Mouse (Mus musculus) CH12.LX (cell line): Measurements from ENCODE around the gene Itpr1. TPM values are rescaled to one million over a fixed set of nuclear protein-coding genes. Genes with fewer than 3 reads are reported as not detected.
A peak's percentile ranks its signal among the peaks of the same experiment; 100 is the strongest.

Source experiments
- DNase-seq: peaks from one replicate; pipeline ENCODE4 v3.0.0-alpha.2; 2013; ENCODE audit errors: extremely low read depth
- H3K27ac ChIP-seq: 2 replicates; pipeline ENCODE4 v1.5.1; 2012; ENCODE audit warnings: low read depth, mild to moderate bottlenecking, control low read depth, moderate library complexity; ENCODE audit not compliant: insufficient read depth
- H3K27me3 ChIP-seq: replicated peaks from 2 replicates; pipeline ENCODE3; 2012; ENCODE audit warnings: inconsistent platforms
- H3K36me3 ChIP-seq, 2 experiments: replicated peaks in 1 of 2; 2 replicates each; pipeline versions ENCODE3 to v1.6.1; 2012; ENCODE audit warnings: inconsistent platforms in 1 of 2, low read length in 1 of 2, mild to moderate bottlenecking in 1 of 2, mixed read lengths in 1 of 2, moderate library complexity in 1 of 2; ENCODE audit not compliant: control insufficient read depth in 1 of 2, insufficient read depth in 1 of 2
- H3K4me1 ChIP-seq, 2 experiments: 2 replicates each; pipeline ENCODE4 v1.6.1; 2012; ENCODE audit warnings: inconsistent platforms in 1 of 2, moderate library complexity in 1 of 2; ENCODE audit not compliant: insufficient read depth in 2 of 2, control insufficient read depth in 1 of 2
- H3K4me2 ChIP-seq: 2 replicates; pipeline ENCODE4 v1.6.1; 2012; ENCODE audit warnings: low read depth, mild to moderate bottlenecking, control low read depth; ENCODE audit not compliant: poor library complexity, insufficient read depth, severe bottlenecking
- H3K4me3 ChIP-seq, 3 experiments: fragments of 150-350 bp in 1 of 3; sonication (generic) in 1 of 3; replicated peaks in 1 of 3; 2 replicates each; pipeline versions ENCODE3 to v1.5.1; 2011 to 2012; ENCODE audit warnings: low read depth in 2 of 3, low read length in 2 of 3, mild to moderate bottlenecking in 2 of 3, moderate library complexity in 2 of 3, control low read depth in 1 of 3, improper control_type of control experiment in 1 of 3, inconsistent platforms in 1 of 3, mixed read lengths in 1 of 3; ENCODE audit not compliant: poor library complexity in 1 of 3
- H3K79me2 ChIP-seq: replicated peaks from 2 replicates; pipeline ENCODE4 v1.6.1; 2012; ENCODE audit warnings: mild to moderate bottlenecking, moderate library complexity; ENCODE audit not compliant: control insufficient read depth, poor library complexity, insufficient read depth, severe bottlenecking; ENCODE audit errors: extremely low read depth
- H3K9ac ChIP-seq: 2 replicates; pipeline ENCODE4 v1.6.1; 2012; ENCODE audit warnings: low read depth, mild to moderate bottlenecking, control low read depth, moderate library complexity; ENCODE audit not compliant: insufficient read depth
- H3K9me3 ChIP-seq: replicated peaks from 2 replicates; pipeline ENCODE3; 2012; ENCODE audit warnings: low read length, inconsistent platforms, mixed read lengths
- CHD1 ChIP-seq: IDR thresholded peaks from 2 replicates; pipeline ENCODE4 v1.6.1; 2012; ENCODE audit warnings: low read depth, low read length, improper control_type of control experiment, inconsistent platforms
- CHD2 ChIP-seq: IDR thresholded peaks from 2 replicates; pipeline ENCODE4 v1.6.1; 2011; ENCODE audit warnings: low read length, improper control_type of control experiment
- CTCF ChIP-seq, 2 experiments: IDR thresholded peaks in 1 of 2; conservative IDR thresholded peaks in 1 of 2; 2 replicates each; pipeline ENCODE4 v1.5.1; 2011 to 2012; ENCODE audit warnings: low read depth in 2 of 2, low read length in 2 of 2, improper control_type of control experiment in 1 of 2, inconsistent platforms in 1 of 2, mild to moderate bottlenecking in 1 of 2, moderate library complexity in 1 of 2
- ETS1 ChIP-seq: conservative IDR thresholded peaks from 2 replicates; pipeline ENCODE4 v1.6.1; 2012; ENCODE audit warnings: low read depth, mild to moderate bottlenecking, inconsistent platforms, low read length, improper control_type of control experiment, moderate library complexity
- GABPA ChIP-seq: IDR thresholded peaks from 2 replicates; pipeline ENCODE4 v1.6.1; 2012; ENCODE audit warnings: low read depth, low read length, improper control_type of control experiment, inconsistent platforms; ENCODE audit not compliant: insufficient replicate concordance
- HCFC1 ChIP-seq: IDR thresholded peaks from 2 replicates; pipeline ENCODE4 v1.6.1; 2012; ENCODE audit warnings: low read depth, mild to moderate bottlenecking, inconsistent platforms, low read length, improper control_type of control experiment
- KAT2A ChIP-seq: IDR thresholded peaks from 2 replicates; pipeline ENCODE4 v1.6.1; 2012; ENCODE audit warnings: low read length, improper control_type of control experiment, inconsistent platforms; ENCODE audit not compliant: insufficient replicate concordance
- MAFK ChIP-seq: IDR thresholded peaks from 2 replicates; pipeline ENCODE4 v1.6.1; 2011; ENCODE audit warnings: low read length, improper control_type of control experiment; ENCODE audit not compliant: insufficient replicate concordance
- MAZ ChIP-seq: IDR thresholded peaks from 2 replicates; pipeline ENCODE4 v1.6.1; 2012; ENCODE audit warnings: low read depth, mild to moderate bottlenecking, inconsistent platforms, low read length, improper control_type of control experiment, moderate library complexity
- MXI1 ChIP-seq: IDR thresholded peaks from 2 replicates; pipeline ENCODE4 v1.6.1; 2011; ENCODE audit warnings: mild to moderate bottlenecking, low read depth, low read length, improper control_type of control experiment
- NELFE ChIP-seq: IDR thresholded peaks from 2 replicates; pipeline ENCODE4 v1.6.1; 2011; ENCODE audit warnings: low read depth, low read length, improper control_type of control experiment
- POLR2AphosphoS2 ChIP-seq: IDR thresholded peaks from 2 replicates; pipeline ENCODE4 v1.6.1; 2011; ENCODE audit warnings: low read depth, low read length, improper control_type of control experiment
- SIN3A ChIP-seq: IDR thresholded peaks from 2 replicates; pipeline ENCODE4 v1.6.1; 2012; ENCODE audit warnings: low read length, improper control_type of control experiment, inconsistent platforms
- SMC3 ChIP-seq: IDR thresholded peaks from 2 replicates; pipeline ENCODE4 v1.6.1; 2011; ENCODE audit warnings: low read depth, low read length, improper control_type of control experiment
- TCF12 ChIP-seq: IDR thresholded peaks from 2 replicates; pipeline ENCODE4 v1.6.1; 2014; ENCODE audit warnings: low read depth, mild to moderate bottlenecking, inconsistent platforms, low read length, improper control_type of control experiment
- UBTF ChIP-seq: IDR thresholded peaks from 2 replicates; pipeline ENCODE4 v1.6.1; 2012; ENCODE audit warnings: low read depth, mild to moderate bottlenecking, inconsistent platforms, low read length, improper control_type of control experiment, moderate library complexity
- ZNF384 ChIP-seq: IDR thresholded peaks from 2 replicates; pipeline ENCODE4 v1.6.1; 2012; ENCODE audit warnings: low read depth, low read length, improper control_type of control experiment, inconsistent platforms
- dilution Hi-C: fragments of 300-500 bp; cut with MboI; formaldehyde crosslinking; loops from 2 replicates; pipeline ENCODE4 v1.14.3; 2020; ENCODE audit warnings: low sequenced_read_pairs; ENCODE audit not compliant: extremely low pct_unique_long_range_greater_than_20kb, extremely low pct_ligation_motif_present
- in situ Hi-C: fragments of 300-500 bp; cut with MboI; formaldehyde crosslinking; loops from 3 replicates; pipeline ENCODE4 v1.14.3; 2019; ENCODE audit warnings: low sequenced_read_pairs, low pct_ligation_motif_present, low pct_unique_long_range_greater_than_20kb, mixed read lengths
- polyA plus RNA-seq: library from polyadenylated mRNA; unstranded; fragments of >175 nt; gene quantifications from 2 replicates; pipeline ENCODE4 v1.2.1, GENCODE M21; 2012; ENCODE audit warnings: low read depth; ENCODE audit not compliant: insufficient read length
- total RNA-seq, 2 experiments: library from RNA; depleted of rRNA; stranded (reverse); fragments of 300-350 nt in 1 of 2; fragments of >200 nt in 1 of 2; gene quantifications; 2 replicates each; pipeline ENCODE4 v1.2.3; 2012 to 2014

Itpr1 gene
- total and polyA plus RNA-seq, 3 experiments, result 42.8 to 73.1 (median 53.4) TPM

DNA sequence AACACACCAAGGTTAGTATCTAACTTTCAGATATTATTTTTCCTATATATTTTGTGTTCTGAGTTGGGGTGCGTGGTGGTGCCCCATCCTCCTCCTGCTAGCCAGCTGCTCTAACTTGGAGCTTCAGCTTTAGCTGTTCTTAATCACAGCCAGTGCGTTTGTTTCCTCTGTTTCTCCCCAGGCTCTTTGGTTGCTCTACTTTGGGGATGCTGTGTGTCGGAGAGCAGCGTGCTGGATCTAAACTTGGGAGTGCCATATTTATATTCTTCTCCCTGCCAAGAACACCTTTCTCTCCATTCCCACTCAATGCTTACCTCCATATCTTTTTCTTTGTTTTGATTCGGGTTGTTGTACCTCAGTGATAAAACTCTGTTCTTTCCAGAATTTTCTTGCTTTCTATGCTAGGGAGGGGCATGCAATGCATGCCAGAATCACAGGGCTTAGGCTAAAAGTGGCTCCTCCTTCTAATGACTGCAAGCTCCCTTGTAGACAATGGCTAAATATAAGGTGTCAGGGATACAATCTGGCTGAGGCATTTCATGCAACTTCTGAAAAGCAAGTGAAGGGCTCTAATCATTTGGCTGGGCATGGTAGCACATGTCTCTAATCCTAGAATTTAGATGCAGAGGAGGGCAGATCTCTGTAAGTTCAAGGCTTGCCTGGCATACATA is 381.4 kb downstream of the Itpr1 start:
- dilution Hi-C loops, result no loop called here
- Histone ChIP-seq H3K27me3 (no peaks in the 10 kb centered on the region), H3K79me2 (no peaks in the 10 kb centered on the region), H3K36me3 (no peaks in the 10 kb centered on the region), H3K4me3 (no peak overlapping the region), H3K27ac (no peak overlapping the region), H3K4me2 (no peak overlapping the region), H3K4me1 (peaks cover 4 to 13% of the 10 kb centered on the region in 2 experiments; a peak in 3 of 4 replicates), H3K9me3 (no peaks in the 10 kb centered on the region), H3K9ac (no peak overlapping the region)
- in situ Hi-C loops, result no loop called here
- no peak for TF ChIP-seq POLR2AphosphoS2
- TF ChIP-seq HCFC1, result no peak
- TF ChIP-seq SIN3A, result no peak
- TF ChIP-seq MAFK, result no peak
- no peak for TF ChIP-seq ETS1
- no peak for TF ChIP-seq SMC3
- TF ChIP-seq GABPA, result no peak
- TF ChIP-seq CHD2, result no peak
- no peak for TF ChIP-seq CTCF (conservative IDR thresholded peaks at IDR 0.05 in 1 of 2, IDR thresholded peaks at IDR 0.05 in 1 of 2; ENCODE audit: low read depth in 2 of 2, low read length in 2 of 2)
- no peak for TF ChIP-seq TCF12
- no peak for TF ChIP-seq NELFE
- no peak for DNase-seq

GRCm38 (mm10) chr6:108598691-108599090 is 385.8 kb downstream of the Itpr1 start:
- H3K4me1 ChIP-seq, result peaks cover 5 to 15% of the 10 kb centered on the region in 2 experiments
- in situ Hi-C loops, result no loop called here
- dilution Hi-C loops, result no loop called here
- no peaks in the 10 kb centered on the region for H3K79me2 ChIP-seq
- 0 out of 2 replicates have a peak overlapping the region, but pooled peaks have one; percentile 24 for H3K9ac ChIP-seq
- no peaks in the 10 kb centered on the region for H3K36me3 ChIP-seq
- no peak overlapping the region for H3K4me3 ChIP-seq
- TF ChIP-seq KAT2A (no peak), ZNF384 (no peak), UBTF (no peak), MAZ (no peak), ETS1 (no peak), MXI1 (no peak), CHD1 (no peak), POLR2AphosphoS2 (no peak)
- no peaks in the 10 kb centered on the region for H3K9me3 ChIP-seq
- no peak for DNase-seq
- no peaks in the 10 kb centered on the region for H3K27me3 ChIP-seq
- no peak overlapping the region for H3K27ac ChIP-seq
- H3K4me2 ChIP-seq, result peak overlapping the region; percentile 80; the same call in 1 of the 2 replicates
